Mouse (Mus musculus) megakaryocyte, embryonic 14.5 days (primary cell): Measurements from ENCODE around the gene Pwwp2b.

Source experiments
- FLI1 ChIP-seq: IDR thresholded peaks from 2 replicates; pipeline ENCODE4 v1.6.1; 2012; ENCODE audit warnings: low read length, inconsistent platforms, mixed read lengths
- GATA1 ChIP-seq: IDR thresholded peaks from 3 replicates; pipeline ENCODE4 v1.6.1; 2012; ENCODE audit warnings: mixed read lengths, low read length, inconsistent platforms, borderline replicate concordance

- TF ChIP-seq GATA1: no peak
- no peak for TF ChIP-seq FLI1
These were observed 2.2 kb upstream of the Pwwp2b start for GRCm38 (mm10) chr7:139246086-139246485.
